Mouse (Mus musculus) lung, embryonic 14.5 days (tissue): ENCODE results near the gene Xrcc1. TPM values are rescaled to one million over a fixed set of nuclear protein-coding genes. Genes with fewer than 3 reads are reported as not detected.
"Not testable (repeated sequence)": the region's sequence is repeated elsewhere in the genome, so short reads cannot be mapped to it uniquely, and the experiment has no call there.

Source experiments
- ATAC-seq: fragments of 200-750 bp; cut with Nextera tagmentation; 2 replicates; pipeline ENCODE4 v1.8.0; 2017; ENCODE audit warnings: mild to moderate bottlenecking, moderate TSS enrichment, moderate library complexity; ENCODE audit not compliant: insufficient read depth
- DNase-seq: peaks from one replicate; pipeline ENCODE4 v3.0.0-alpha.2; 2015
- H3K27ac ChIP-seq: fragments of 300-500 bp; sonication (generic); 2 replicates; pipeline ENCODE4 v1.5.1; 2014; ENCODE audit warnings: low read depth, mild to moderate bottlenecking, moderate library complexity
- H3K27me3 ChIP-seq: fragments of 300-500 bp; sonication (generic); 2 replicates; pipeline ENCODE4 v1.6.1; 2014; ENCODE audit warnings: low read length, control low read depth; ENCODE audit not compliant: insufficient read depth
- H3K36me3 ChIP-seq: fragments of 300-500 bp; sonication (generic); 2 replicates; pipeline ENCODE4 v1.6.1; 2014; ENCODE audit warnings: control low read depth; ENCODE audit not compliant: insufficient read depth
- H3K4me1 ChIP-seq: fragments of 300-500 bp; sonication (generic); 2 replicates; pipeline ENCODE4 v1.6.1; 2014; ENCODE audit warnings: antibody characterized with exemption, control low read depth; ENCODE audit not compliant: insufficient read depth
- H3K4me2 ChIP-seq: fragments of 300-500 bp; sonication (generic); 2 replicates; pipeline ENCODE4 v1.6.1; 2014; ENCODE audit warnings: mild to moderate bottlenecking
- H3K4me3 ChIP-seq: fragments of 300-500 bp; sonication (generic); 2 replicates; pipeline ENCODE4 v1.5.1; 2014; ENCODE audit warnings: low read depth, low read length
- H3K9ac ChIP-seq: fragments of 300-500 bp; sonication (generic); 2 replicates; pipeline ENCODE4 v1.6.1; 2014
- H3K9me3 ChIP-seq: fragments of 300-500 bp; sonication (generic); 2 replicates; pipeline ENCODE4 v1.6.1; 2016; ENCODE audit warnings: low read depth, low read length, control low read depth
- CTCF ChIP-seq: IDR thresholded peaks from 2 replicates; pipeline ENCODE4 v1.5.1; 2016; ENCODE audit warnings: antibody characterized with exemption, low read depth
- WGBS: fragments of 180-500 bp; shearing (Covaris S2); extraction: QIAGEN DNeasy Blood & Tissue Kit; methylation state at CpG from one replicate; pipeline ENCODE4 v1.1.7; 2014; 5-methylcytosine and 5-hydroxymethylcytosine counted together
- polyA plus RNA-seq: library from polyadenylated mRNA; unstranded; fragments of >200 nt; fragmentation: Nextera tagmentation; extraction: Ambion mirVana; gene quantifications from 2 replicates; pipeline ENCODE4 v1.2.1, GENCODE M21; 2014

Xrcc1 gene
- polyA plus RNA-seq, 1 experiment from 2014 or later, result 121 TPM

- peak overlapping the region; percentile 20; the same call in 1 of the 2 replicates for H3K27ac ChIP-seq
- peak overlapping the region; percentile 20 for H3K9ac ChIP-seq
- no peaks in the 10 kb centered on the region for H3K36me3 ChIP-seq
- H3K27me3 ChIP-seq, result peaks cover 14% of the 10 kb centered on the region
- ATAC-seq (no peak), DNase-seq (no peak)
- H3K9me3 ChIP-seq, result peaks cover 4% of the 10 kb centered on the region; the same call in 1 of the 2 replicates
- WGBS, result 26% methylated on average over 15 of the region's 15 CpGs
- peak overlapping the region; percentile 78; the same call in 1 of the 2 replicates for H3K4me3 ChIP-seq
- H3K4me1 ChIP-seq, result peaks cover 8% of the 10 kb centered on the region; the same call in 1 of the 2 replicates
- peak overlapping the region; percentile 89 for H3K4me2 ChIP-seq
- TF ChIP-seq CTCF, result no peak
These were observed 40.5 kb upstream of the Xrcc1 start for GRCm38 (mm10) chr7:24505447-24506064.

GRCm38 (mm10) chr7:24506065-24506459 lies 40.0 kb upstream of the Xrcc1 start:
- no peaks in the 10 kb centered on the region for H3K9me3 ChIP-seq
- DNase-seq, result no peak
- peak overlapping the region; percentile 89 for H3K4me2 ChIP-seq
- H3K4me1 ChIP-seq, result peaks cover 8% of the 10 kb centered on the region; the same call in 1 of the 2 replicates
- H3K36me3 ChIP-seq, result peaks cover 5% of the 10 kb centered on the region; the same call in 1 of the 2 replicates
- H3K27ac ChIP-seq, result peak overlapping the region; percentile 20; the same call in 1 of the 2 replicates
- ATAC-seq, result no peak
- WGBS, result 19% methylated on average over 3 of the region's 3 CpGs
- H3K9ac ChIP-seq, result no peak overlapping the region
- H3K27me3 ChIP-seq, result peaks cover 8% of the 10 kb centered on the region; the same call in 1 of the 2 replicates
- no peak for TF ChIP-seq CTCF
- H3K4me3 ChIP-seq, result peak overlapping the region; percentile 78

GRCm38 (mm10) chr7:24506476-24506837 lies 39.6 kb upstream of the Xrcc1 start:
- Histone ChIP-seq H3K4me3 (peak overlapping the region; percentile 78), H3K27me3 (peaks cover 5% of the 10 kb centered on the region; the same call in 1 of the 2 replicates), H3K4me2 (peak overlapping the region; percentile 89), H3K9me3 (no peaks in the 10 kb centered on the region), H3K27ac (peak overlapping the region; percentile 99), H3K36me3 (peaks cover 9% of the 10 kb centered on the region; the same call in 1 of the 2 replicates), H3K4me1 (peaks cover 8% of the 10 kb centered on the region; the same call in 1 of the 2 replicates), H3K9ac (peak overlapping the region; percentile 97)
- DNase-seq (peak; percentile 70), ATAC-seq (no peak; the same call in 1 of the 2 replicates)
- no peak for TF ChIP-seq CTCF
- under 1% methylated on average over 12 of the region's 12 CpGs for WGBS

GRCm38 (mm10) chr7:24506838-24507725 lies 39.0 kb upstream of the Xrcc1 start, which contains the start of gene Zfp428:
Gene Zfp428, plus strand, starts transcription at chr7:24507006.
- under 1% methylated on average over 84 of the region's 84 CpGs for WGBS
- TF ChIP-seq CTCF, result no peak
- Histone ChIP-seq H3K27me3 (peaks cover 5% of the 10 kb centered on the region; the same call in 1 of the 2 replicates), H3K4me3 (peak within 1 kb of the TSS; percentile 78), H3K9me3 (no peaks in the 10 kb centered on the region), H3K4me2 (peak within 1 kb of the TSS; percentile 89), H3K4me1 (peaks cover 8% of the 10 kb centered on the region; the same call in 1 of the 2 replicates), H3K36me3 (peaks cover 15% of the 10 kb centered on the region; the same call in 1 of the 2 replicates), H3K27ac (peak within 1 kb of the TSS; percentile 99), H3K9ac (peak within 1 kb of the TSS; percentile 97)
- DNase-seq, result peak; percentile 91
- peak; percentile 92 for ATAC-seq

- Histone ChIP-seq H3K9me3 (no peaks in the 10 kb centered on the region), H3K4me1 (peaks cover 8% of the 10 kb centered on the region; the same call in 1 of the 2 replicates), H3K4me3 (peak overlapping the region; percentile 78), H3K36me3 (peaks cover 17% of the 10 kb centered on the region; the same call in 1 of the 2 replicates), H3K4me2 (peak overlapping the region; percentile 89), H3K27me3 (peaks cover 5% of the 10 kb centered on the region; the same call in 1 of the 2 replicates), H3K9ac (peak overlapping the region; percentile 97), H3K27ac (peak overlapping the region; percentile 99)
- DNase-seq, result no peak
- peak; percentile 9; the same call in 1 of the 2 replicates for ATAC-seq
- 1% methylated on average over 20 of the region's 20 CpGs for WGBS
- TF ChIP-seq CTCF, result no peak
These were observed 38.4 kb upstream of the Xrcc1 start for GRCm38 (mm10) chr7:24507726-24508114.

GRCm38 (mm10) chr7:24512355-24512754 lies 33.7 kb upstream of the Xrcc1 start, which contains the start of gene AC161166.1:
Gene AC161166.1, minus strand, starts transcription at chr7:24512455.
- H3K4me2 ChIP-seq, result no peak within 1 kb of the TSS
- H3K4me3 ChIP-seq, result no peak within 1 kb of the TSS
- no peak for TF ChIP-seq CTCF
- peaks cover 34% of the 10 kb centered on the region; the same call in 1 of the 2 replicates for H3K36me3 ChIP-seq
- WGBS, result 92% methylated on average over 7 of the region's 7 CpGs
- no peak within 1 kb of the TSS for H3K27ac ChIP-seq
- 0 out of 2 replicates have a peak, but pooled peaks cover 3% of the 10 kb centered on the region for H3K4me1 ChIP-seq
- DNase-seq (no peak), ATAC-seq (no peak)
- no peak within 1 kb of the TSS for H3K9ac ChIP-seq
- no peaks in the 10 kb centered on the region for H3K27me3 ChIP-seq
- no peaks in the 10 kb centered on the region for H3K9me3 ChIP-seq

- not testable (repeated sequence) for H3K27me3 ChIP-seq, H3K9ac ChIP-seq, H3K4me3 ChIP-seq, H3K4me1 ChIP-seq, H3K9me3 ChIP-seq, H3K4me2 ChIP-seq, DNase-seq, H3K27ac ChIP-seq, ATAC-seq
- peaks cover 26% of the 10 kb centered on the region; the same call in 1 of the 2 replicates for H3K36me3 ChIP-seq
- 65% methylated on average over 8 of the region's 8 CpGs for WGBS
These were observed 29.8 kb upstream of the Xrcc1 start for GRCm38 (mm10) chr7:24516319-24516718.
